Mouse (Mus musculus) adrenal gland, postnatal 4 days (tissue): ENCODE data around the gene Pigk. TPM values are rescaled to one million over a fixed set of nuclear protein-coding genes. Genes with fewer than 3 reads are reported as not detected.
"Not testable (repeated sequence)": the region's sequence is repeated elsewhere in the genome, so short reads cannot be mapped to it uniquely, and the experiment has no call there.

Source experiments
- DNase-seq, 2 experiments: peaks; one replicate each; pipeline ENCODE4 v3.0.0; 2021 to 2022; ENCODE audit warnings: low spot score in 2 of 2, mixed read lengths in 2 of 2
- total RNA-seq, 2 experiments: library from RNA; stranded (reverse); gene quantifications; 2 replicates each; pipeline ENCODE4 v1.2.3; 2021

The Pigk gene
- total RNA-seq, 2 experiments from 2014 or later, result 52.9 to 59.3 TPM

GRCm38 (mm10) chr3:152763139-152763882 is 49.4 kb downstream of the Pigk start:
- peak in 1 of 2 experiments; percentile 17 for DNase-seq

- no peak for DNase-seq
Measured at GRCm38 (mm10) chr3:152764516-152765312, 50.8 kb downstream of the Pigk start.

GRCm38 (mm10) chr3:152767485-152767884 is 53.6 kb downstream of the Pigk start:
- DNase-seq, result no peak

GRCm38 (mm10) chr3:152770056-152770455 is 56.2 kb downstream of the Pigk start:
- no peak for DNase-seq

GRCm38 (mm10) chr3:152776363-152776762 is 62.5 kb downstream of the Pigk start:
- DNase-seq, result no peak

- no peak for DNase-seq
Measured at GRCm38 (mm10) chr3:152776872-152777540, 63.1 kb downstream of the Pigk start.

- DNase-seq, result no peak
Measured at GRCm38 (mm10) chr3:152779819-152780218, 65.9 kb downstream of the Pigk start.

- peak; percentile 17 to 50 for DNase-seq
Measured at GRCm38 (mm10) chr3:152783792-152784191, 69.9 kb downstream of the Pigk start.

- not testable (repeated sequence) for DNase-seq
Measured at GRCm38 (mm10) chr3:152784353-152784752, 70.5 kb downstream of the Pigk start.

- not testable (repeated sequence) for DNase-seq
Measured at GRCm38 (mm10) chr3:152788301-152788953, 74.5 kb downstream of the Pigk start.

- no peak for DNase-seq
Measured at GRCm38 (mm10) chr3:152792601-152793000, 78.7 kb downstream of the Pigk start.

- DNase-seq, result no peak
Measured at GRCm38 (mm10) chr3:152793006-152793405, 79.1 kb downstream of the Pigk start.

- no peak for DNase-seq
Measured at GRCm38 (mm10) chr3:152796216-152796615, 82.3 kb downstream of the Pigk start.

GRCm38 (mm10) chr3:152797354-152797753 is 83.5 kb downstream of the Pigk start:
- DNase-seq, result no peak

GRCm38 (mm10) chr3:152799738-152800431 is 86.0 kb downstream of the Pigk start:
- no peak for DNase-seq

GRCm38 (mm10) chr3:152813905-152814304 is 100.0 kb downstream of the Pigk start:
- DNase-seq, result no peak

GRCm38 (mm10) chr3:152815110-152815509 is 101.2 kb downstream of the Pigk start:
- no peak for DNase-seq

- DNase-seq, result no peak
Measured at GRCm38 (mm10) chr3:152820406-152820805, 106.5 kb downstream of the Pigk start.

- DNase-seq, result peak; percentile 44 to 48
Measured at GRCm38 (mm10) chr3:152821202-152821601, 107.3 kb downstream of the Pigk start.

- DNase-seq, result no peak
Measured at GRCm38 (mm10) chr3:152831377-152831776, 117.5 kb downstream of the Pigk start.

- no peak for DNase-seq
Measured at GRCm38 (mm10) chr3:152831974-152832373, 118.1 kb downstream of the Pigk start.
